Mouse (Mus musculus) hindlimb bud, embryonic 11.5 days (tissue): Measurements from ENCODE around the gene Prlhr.

Experiments
- DNase-seq: peaks from one replicate; pipeline ENCODE4 v3.0.0-alpha.2; 2012; ENCODE audit warnings: low read depth, low spot score; ENCODE audit errors: extremely low spot score

Prlhr gene

DNA sequence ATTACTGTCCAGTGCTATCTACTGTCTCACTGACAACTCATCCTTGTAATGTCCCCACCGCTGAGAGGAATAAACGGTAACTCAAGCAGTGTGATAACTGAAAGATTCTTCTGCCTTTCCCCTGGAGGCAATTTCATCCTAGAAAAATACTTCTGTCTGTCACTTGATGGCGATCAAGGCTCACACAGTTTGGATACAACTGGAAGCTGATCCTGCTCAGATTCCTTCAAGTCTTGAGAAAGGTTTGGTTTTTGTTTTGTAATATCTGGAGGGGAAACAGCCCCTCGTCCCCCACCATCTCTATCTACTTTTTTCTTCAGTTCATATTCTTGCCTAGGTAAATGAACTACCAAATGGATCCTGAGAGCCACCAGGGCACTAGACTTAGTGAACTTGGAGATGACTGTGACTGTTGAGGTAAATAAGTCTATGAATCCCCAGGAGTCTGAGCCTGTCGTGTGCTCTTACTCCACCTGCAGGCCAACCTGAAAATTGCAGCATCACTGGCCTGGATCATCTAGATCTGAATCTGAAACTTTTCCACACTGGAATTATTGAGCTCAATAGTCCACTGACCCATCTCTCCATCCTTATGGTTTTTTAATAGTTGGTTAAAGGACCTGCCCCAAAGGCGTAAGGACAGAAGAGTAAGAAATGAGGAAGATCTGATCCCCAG, 30.4 kb downstream of the Prlhr start:
- DNase-seq, result no peak

DNA sequence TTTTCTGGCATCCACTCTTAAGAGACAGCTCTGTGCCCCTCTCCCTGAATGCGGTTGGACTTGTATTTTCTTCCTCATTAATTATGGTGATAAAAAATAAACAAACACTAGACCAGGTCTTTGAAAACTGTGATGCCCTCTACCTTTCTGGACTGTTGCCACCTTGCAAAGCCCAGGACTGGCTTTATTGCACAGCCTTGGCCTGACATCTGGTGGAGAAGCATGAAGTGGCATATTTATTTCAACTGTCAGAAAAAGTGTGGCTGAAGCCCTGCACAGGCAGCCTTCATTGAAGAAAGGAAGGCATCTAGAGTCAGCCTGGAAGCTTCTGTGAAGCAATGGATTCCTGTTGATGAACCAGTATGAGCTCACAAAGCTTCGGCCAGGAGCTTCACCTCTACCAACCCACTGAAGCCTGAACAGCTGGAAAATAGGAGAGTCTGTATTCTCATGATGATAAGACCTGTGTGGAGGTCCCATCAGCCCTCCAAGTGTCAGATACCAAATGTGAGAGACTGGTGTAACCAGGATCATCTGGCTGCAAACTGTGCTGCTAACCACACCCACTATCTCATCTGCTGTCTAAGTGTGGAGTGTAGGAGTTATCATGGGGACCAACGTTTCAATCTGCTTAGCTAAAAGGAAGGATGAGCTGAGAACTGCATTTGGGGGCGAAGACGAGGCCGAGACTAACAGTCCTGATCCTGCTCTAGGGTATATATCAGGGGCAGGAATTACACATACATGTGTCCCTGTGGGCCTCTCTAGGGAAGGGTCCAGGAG, 35.6 kb downstream of the Prlhr start:
- no peak for DNase-seq

DNA sequence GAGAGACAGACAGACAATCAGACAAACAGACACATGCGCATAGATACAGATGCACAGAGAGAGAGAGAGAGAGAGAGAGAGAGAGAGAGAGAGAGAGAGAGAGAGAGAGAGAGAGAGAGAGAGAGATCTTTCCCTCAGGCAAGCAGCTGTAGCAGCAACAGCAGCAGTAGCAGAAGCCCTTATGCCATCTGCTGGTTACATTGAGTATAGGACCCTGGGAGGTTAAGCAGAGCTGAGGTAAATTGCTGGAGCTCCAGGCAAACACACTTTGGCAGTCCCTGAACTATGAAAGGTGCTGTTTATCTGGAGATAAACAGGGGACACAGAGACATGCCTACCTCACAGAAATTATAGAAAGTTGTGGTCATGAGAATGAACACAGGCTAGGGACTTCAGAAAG, 50.5 kb downstream of the Prlhr start:
- no peak for DNase-seq
